Mouse (Mus musculus): ENCODE data around the gene Mvb12b.

Mvb12b gene

DNA sequence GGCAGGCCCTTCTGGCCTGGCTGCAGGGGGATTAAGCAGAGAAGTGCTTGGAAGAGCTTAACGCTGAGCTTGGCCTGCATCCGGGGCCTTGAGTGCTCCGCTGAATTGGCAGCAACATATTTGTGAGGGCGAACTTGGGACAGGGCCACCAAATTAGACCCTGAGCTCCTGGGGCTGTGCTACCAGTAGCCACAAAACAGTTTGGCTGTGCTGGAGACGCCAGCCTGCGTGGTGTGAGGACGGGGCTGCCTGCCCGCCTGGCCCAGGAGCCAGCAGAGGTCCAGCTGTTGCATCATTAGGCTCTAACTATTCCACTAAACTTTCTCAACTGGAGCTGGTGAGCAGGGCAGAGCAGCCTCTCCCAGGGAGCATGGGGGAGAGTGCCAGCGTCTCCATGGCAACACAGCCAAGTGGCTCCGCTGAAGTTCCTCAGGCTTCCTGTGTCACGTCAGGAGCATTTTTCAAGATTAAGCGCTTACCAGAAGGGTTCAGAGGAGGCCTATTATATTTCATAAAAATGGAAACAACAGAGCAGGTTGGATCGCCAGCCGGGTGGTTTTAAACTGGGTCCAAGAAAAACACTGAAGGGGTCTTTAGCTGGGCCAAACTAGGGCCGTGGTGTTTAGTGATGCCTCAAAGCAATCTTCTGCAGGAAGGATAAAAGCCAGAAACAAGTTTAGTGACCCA is 134.0 kb downstream of the Mvb12b start:
- ATAC-seq (ENCODE audit: insufficient number of reproducible peaks, low FRiP score, low TSS enrichment): peak; percentile 41; the same call in 1 of the 2 replicates

GRCm38 (mm10) chr2:33750611-33751010 is 137.1 kb downstream of the Mvb12b start:
- ATAC-seq (ENCODE audit: insufficient number of reproducible peaks, low FRiP score, low TSS enrichment): no peak

DNA sequence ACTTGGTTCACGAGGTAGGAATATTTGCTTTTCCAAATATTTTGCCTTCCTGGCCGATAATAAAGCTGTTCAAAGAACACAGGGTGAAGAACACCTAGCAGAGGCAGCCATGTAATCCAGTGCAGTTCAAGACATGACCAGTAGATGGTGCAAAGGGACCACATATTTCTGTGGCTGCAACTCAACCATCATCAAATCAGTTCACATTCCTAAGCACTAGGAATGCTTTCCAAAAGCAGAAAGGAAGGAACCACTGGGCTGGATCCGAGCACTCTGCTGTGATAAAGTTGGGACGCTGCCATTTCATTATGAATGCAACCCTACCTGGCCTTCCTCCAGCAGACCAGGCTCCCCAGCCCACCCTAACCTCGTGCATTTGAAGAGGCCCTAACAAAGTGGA is 141.3 kb downstream of the Mvb12b start:
- ATAC-seq (ENCODE audit: insufficient number of reproducible peaks, low FRiP score, low TSS enrichment): peak; percentile 49; the same call in 1 of the 2 replicates

DNA sequence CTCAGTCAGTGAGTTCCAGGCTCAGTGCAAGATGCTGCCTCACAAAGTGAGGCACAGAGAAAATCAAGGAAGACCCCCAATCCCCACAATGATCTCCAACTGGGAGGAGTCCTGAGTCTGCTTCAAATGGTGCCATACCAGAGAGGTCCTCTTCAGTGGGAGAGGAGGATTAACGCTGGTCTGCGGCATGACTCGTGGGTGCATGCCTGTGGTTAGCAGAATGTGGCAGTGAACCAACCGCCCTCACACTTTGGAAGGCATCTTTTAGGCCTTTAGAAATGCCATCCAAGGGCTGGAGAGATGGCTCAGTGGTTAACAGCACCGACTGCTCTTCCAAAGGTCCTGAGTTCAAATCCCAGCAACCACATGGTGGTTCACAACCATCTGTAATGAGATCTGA is 142.0 kb downstream of the Mvb12b start:
- ATAC-seq (ENCODE audit: insufficient number of reproducible peaks, low FRiP score, low TSS enrichment): no peak

- ATAC-seq (ENCODE audit: insufficient number of reproducible peaks, low FRiP score, low TSS enrichment): no peak
These were observed 150.6 kb downstream of the Mvb12b start for GRCm38 (mm10) chr2:33737128-33737527.

GRCm38 (mm10) chr2:33736722-33737121 is 151.0 kb downstream of the Mvb12b start:
- ATAC-seq (ENCODE audit: insufficient number of reproducible peaks, low FRiP score, low TSS enrichment): 0 out of 2 replicates have a peak, but pooled peaks have one; percentile 13

DNA sequence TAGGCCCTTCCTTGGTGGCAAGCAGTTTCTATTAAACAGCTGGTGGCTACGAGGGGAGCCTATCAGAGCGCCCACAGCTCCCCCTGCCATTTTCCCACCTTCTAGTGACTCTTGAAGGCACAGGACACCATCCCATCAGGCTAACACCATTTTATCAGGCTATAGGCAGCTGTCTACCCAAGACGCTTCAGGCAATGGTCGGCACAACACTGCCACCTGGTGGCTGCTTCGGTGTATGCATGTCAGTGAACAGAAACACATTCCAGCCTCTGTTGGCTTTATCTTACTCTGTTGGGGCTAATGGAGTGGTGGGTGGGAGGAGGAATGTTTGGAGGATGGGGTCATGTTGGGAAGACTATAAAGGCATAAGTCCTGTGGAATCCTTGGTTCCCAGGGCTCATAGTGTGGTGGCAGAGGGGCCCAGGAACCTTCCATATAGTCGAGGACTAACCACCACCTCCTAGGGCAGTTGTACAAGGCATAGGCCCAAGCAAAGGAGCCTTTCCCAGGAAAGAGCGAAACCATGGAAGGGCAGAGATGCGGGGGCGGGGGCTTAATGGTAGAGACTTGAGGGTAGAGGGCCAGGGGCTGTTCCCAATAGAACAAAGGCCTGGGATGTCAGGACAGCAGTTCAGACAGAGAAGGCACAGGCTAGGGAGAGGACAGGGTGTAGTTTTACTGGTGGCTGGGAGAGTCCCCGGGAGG is 152.8 kb downstream of the Mvb12b start:
- 0 out of 2 replicates have a peak, but pooled peaks have one; percentile 36 for ATAC-seq (ENCODE audit: insufficient number of reproducible peaks, low FRiP score, low TSS enrichment)

- no peak for ATAC-seq (ENCODE audit: insufficient number of reproducible peaks, low FRiP score, low TSS enrichment)
These were observed 158.0 kb downstream of the Mvb12b start for GRCm38 (mm10) chr2:33729701-33730100.

DNA sequence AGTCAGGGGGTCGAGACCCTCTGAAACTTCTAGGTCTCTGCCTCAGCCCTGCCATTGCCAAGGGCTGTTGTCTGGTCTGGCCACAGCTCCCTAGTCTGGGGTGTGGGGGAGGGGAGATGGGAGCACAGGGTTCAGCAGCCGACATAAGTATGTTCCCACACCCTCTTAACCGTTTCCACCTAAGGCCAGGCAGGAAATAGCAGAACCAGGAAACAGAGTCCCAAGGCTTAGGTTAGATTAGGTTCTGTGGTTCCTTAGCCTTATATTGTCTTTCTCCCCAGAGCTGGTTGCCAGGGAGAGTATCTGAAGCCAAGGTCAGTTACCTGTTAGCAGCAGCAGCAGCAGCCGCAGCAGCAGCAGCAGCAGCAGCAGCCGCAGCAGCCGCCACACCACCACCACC is 160.5 kb downstream of the Mvb12b start:
- no peak for ATAC-seq (ENCODE audit: insufficient number of reproducible peaks, low FRiP score, low TSS enrichment)

- peak; percentile 31; the same call in 1 of the 2 replicates for ATAC-seq (ENCODE audit: insufficient number of reproducible peaks, low FRiP score, low TSS enrichment)
These were observed 167.3 kb downstream of the Mvb12b start for GRCm38 (mm10) chr2:33720380-33720898.

GRCm38 (mm10) chr2:33719339-33720066 is 168.2 kb downstream of the Mvb12b start:
- no peak for ATAC-seq (ENCODE audit: insufficient number of reproducible peaks, low FRiP score, low TSS enrichment)

- ATAC-seq (ENCODE audit: insufficient number of reproducible peaks, low FRiP score, low TSS enrichment): no peak
These were observed 169.2 kb downstream of the Mvb12b start for GRCm38 (mm10) chr2:33718561-33718960.

DNA sequence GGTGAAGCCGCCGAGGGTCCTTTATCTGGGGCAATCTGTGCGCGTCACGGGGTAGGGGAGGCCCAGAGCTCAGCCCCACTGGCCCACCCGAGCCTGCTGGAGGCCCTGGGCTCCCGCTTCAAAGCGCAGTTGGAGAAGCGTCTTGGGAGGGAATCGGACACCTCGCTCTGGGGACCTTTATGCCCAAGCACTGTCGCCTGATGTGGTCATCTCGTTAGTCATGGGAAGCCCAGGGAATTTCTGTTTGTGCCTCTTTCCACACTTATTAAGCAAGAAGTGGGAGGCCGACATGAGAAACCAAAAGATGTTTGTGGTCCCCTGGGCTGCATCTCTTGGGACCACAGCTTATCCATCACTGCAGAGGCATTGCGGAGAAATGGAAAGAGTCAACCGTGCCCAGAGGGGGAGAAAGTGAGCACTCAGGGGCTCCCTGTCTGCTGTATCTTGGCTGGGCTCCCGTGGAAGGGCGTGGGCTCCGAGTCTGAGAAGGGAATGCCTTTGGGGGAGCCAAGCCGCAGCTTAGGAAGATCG is 169.9 kb downstream of the Mvb12b start:
- ATAC-seq (ENCODE audit: insufficient number of reproducible peaks, low FRiP score, low TSS enrichment): no peak

DNA sequence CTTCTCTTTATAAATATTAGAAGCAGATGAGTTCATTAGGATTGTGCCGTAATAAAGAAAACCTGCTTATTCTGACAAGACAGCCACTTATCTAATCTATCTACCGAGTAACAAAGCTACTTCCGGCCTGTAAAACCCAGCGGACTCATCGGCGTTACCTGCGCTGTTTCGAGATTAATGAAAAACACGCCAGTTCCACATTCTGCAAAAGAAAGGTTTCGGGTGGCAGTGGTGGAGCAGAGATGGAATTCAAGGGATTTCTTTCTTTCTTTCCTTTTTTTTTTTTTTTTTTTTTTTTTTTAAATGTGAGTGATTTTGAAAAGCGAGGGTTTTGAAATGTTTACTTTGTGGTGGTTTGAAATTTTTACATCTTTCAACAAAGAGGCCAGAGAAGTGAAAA is 170.4 kb downstream of the Mvb12b start:
- no peak for ATAC-seq (ENCODE audit: insufficient number of reproducible peaks, low FRiP score, low TSS enrichment)

DNA sequence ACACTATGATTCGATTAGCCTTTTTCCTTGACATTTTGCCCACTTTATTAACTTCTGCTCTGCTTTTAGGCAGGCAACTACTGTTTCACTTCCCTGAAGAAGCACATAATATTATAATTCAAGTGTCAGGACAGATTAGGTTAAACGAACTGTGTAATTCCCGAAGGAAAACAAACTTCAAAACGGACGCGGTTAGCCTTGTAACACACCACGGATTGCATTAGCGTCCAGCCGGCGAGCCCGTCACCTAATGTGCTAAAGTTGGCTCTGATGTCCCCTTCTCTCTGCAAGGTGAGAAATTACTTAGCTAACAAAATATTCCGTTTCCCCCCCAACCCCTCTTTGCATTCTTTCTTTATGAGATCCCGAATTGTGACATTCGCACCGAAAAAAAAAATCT is 170.9 kb downstream of the Mvb12b start:
- no peak for ATAC-seq (ENCODE audit: insufficient number of reproducible peaks, low FRiP score, low TSS enrichment)

GRCm38 (mm10) chr2:33714932-33715331 is 172.8 kb downstream of the Mvb12b start:
- no peak for ATAC-seq (ENCODE audit: insufficient number of reproducible peaks, low FRiP score, low TSS enrichment)

- ATAC-seq (ENCODE audit: insufficient number of reproducible peaks, low FRiP score, low TSS enrichment): no peak
These were observed 174.0 kb downstream of the Mvb12b start for GRCm38 (mm10) chr2:33713580-33714260.

- no peak for ATAC-seq (ENCODE audit: insufficient number of reproducible peaks, low FRiP score, low TSS enrichment)
These were observed 174.9 kb downstream of the Mvb12b start for GRCm38 (mm10) chr2:33712811-33713210.

DNA sequence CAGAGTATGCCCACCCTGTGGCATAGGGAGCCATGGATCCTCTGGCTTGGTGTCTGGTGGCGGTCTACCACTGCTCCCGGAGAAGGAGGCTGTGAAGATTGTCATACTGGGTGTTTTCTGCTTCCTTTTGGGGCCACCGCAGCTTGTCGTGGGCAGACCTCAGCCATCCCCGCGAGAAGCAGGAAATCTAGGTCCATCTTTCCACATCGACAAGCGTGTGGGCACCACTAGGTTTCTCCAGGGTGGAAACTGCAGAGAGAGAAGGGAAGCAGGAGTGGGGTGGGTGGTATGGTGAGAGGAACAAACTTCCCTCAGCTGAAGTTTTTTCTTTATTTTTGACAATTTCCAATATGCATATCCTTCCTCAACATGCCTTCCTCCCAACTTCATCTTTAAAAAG is 178.9 kb downstream of the Mvb12b start:
- no peak for ATAC-seq (ENCODE audit: insufficient number of reproducible peaks, low FRiP score, low TSS enrichment)

DNA sequence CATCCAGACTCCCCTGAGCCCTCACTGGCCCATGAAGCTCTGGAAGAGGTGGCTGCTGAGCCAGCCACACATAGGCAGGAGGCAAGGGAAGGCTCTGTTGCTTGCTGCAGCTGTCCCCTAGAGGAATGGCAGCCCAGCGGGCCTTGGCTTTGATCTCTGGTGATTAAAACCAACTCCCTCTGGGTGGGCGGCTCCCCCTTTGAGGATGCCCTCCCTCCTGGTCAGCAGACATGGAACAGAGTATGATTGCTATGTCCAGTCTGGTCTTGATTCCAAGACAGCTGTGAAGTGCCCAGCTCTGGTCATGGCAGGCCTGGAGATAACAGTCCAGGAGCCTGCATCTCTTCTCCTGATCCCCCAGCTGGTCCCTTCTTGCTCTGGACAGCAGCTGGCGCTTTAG is 179.7 kb downstream of the Mvb12b start:
- no peak for ATAC-seq (ENCODE audit: insufficient number of reproducible peaks, low FRiP score, low TSS enrichment)
